Comparison of ENCODE assay signal across 30 mouse cellular contexts in the genomic region with DNA sequence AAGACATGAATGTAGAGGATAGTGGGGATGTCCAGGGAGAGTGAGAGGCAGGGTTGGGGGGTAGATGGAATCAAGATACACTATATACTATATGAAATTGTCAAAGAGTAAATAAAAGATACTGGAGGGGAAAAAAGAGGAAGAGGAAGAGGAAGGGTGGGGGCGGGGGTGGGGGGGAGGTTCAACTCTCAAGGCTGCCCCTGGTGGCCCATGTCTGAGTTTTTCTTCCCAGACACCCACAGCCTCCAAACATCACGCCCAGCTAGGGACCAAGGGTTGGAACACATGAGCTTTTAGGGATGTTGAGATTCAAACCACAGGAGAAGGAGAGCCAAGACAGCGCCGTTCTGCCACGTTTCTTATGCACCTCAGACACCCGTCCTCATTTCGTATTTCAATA. TPM values are rescaled to one million over a fixed set of nuclear protein-coding genes. Genes with fewer than 3 reads are reported as not detected.
DNase-seq lines count a peak whose midpoint lies in the region; ATAC-seq and TF ChIP-seq lines count a peak whose summit lies in the region.
"Had no signal": no experiment of that assay in that cellular context is flagged by ENCODE, and none has a peak within 500 bp of the region (broad histone marks: within the 10 kb centered on the region; RNA-seq: fewer than 3 reads in every experiment).

No protein-coding gene starts in this region.

- H3K36me3 ChIP-seq in MEL (ENCODE audit: control insufficient read depth in 1 of 2, insufficient read depth in 2 of 2, low read length in 2 of 2) = peaks cover 0 to 6% of the 10 kb centered on the region in 2 experiments; a peak in 2 of 4 replicates
- H3K36me3 ChIP-seq: embryonic facial prominence, embryonic 10.5 days; embryonic facial prominence, embryonic 15.5 days; G1E; hindbrain, embryonic 13.5 days; liver, embryonic 13.5 days; midbrain, embryonic 10.5 days; midbrain, embryonic 15.5 days; neural tube, embryonic 12.5 days had no signal

- DNase-seq in 416B (ENCODE audit: low read depth) = peak; percentile 23
- peak; percentile 64 for DNase-seq in MEL (ENCODE audit: low read depth, low spot score)
- no peak for DNase-seq in urinary bladder, adult 18-20 months (ENCODE audit: low spot score in 2 of 2)
- no peak for DNase-seq in cerebellum, adult 11 months
- DNase-seq: adrenal gland, postnatal 14 days; cerebellum, adult 18-20 months; cerebellum, postnatal 14 days; gastrocnemius, postnatal 14 days; heart, adult 11 months; heart, postnatal 36 days; kidney, adult 9 months; kidney, postnatal 25 days; liver, embryonic 13.5 days; lung, adult 18-20 months; lung, postnatal 4 days; thymus, postnatal 25 days had no signal

- TF ChIP-seq POLR2A in MEL (IDR thresholded peaks at IDR 0.05; ENCODE audit: control insufficient read depth in 1 of 2, insufficient read depth in 1 of 2, low read depth in 1 of 2, low read length in 2 of 2, poor library complexity in 1 of 2) = no peak

- ATAC-seq in hematopoietic stem cell, adult 5-6 weeks (replicated peaks in 1 of 2; ENCODE audit: insufficient read depth in 1 of 2, low FRiP score in 2 of 2, low TSS enrichment in 1 of 2, low read depth in 1 of 2, poor library complexity in 2 of 2, severe bottlenecking in 2 of 2) = peak; percentile 32 to 80; a peak in 3 of 4 replicates
- 0 out of 2 replicates have a peak, but pooled peaks have one; percentile 41 for ATAC-seq in neutrophil, adult 5-6 weeks (ENCODE audit: extremely low read depth, insufficient number of reproducible peaks, low FRiP score, poor library complexity, severe bottlenecking)
- ATAC-seq in erythroid progenitor cell, adult 5-6 weeks (replicated peaks; ENCODE audit: low FRiP score, poor library complexity, severe bottlenecking) = no peak
- ATAC-seq: forebrain, embryonic 13.5 days; intestine, embryonic 16.5 days; lung, postnatal 0 days; midbrain, embryonic 15.5 days; Patski had no signal

- TF ChIP-seq EP300 in MEL (IDR thresholded peaks at IDR 0.05; ENCODE audit: low read depth in 1 of 2, low read length in 2 of 2) = no peak

- TF ChIP-seq RAD21 in MEL (IDR thresholded peaks at IDR 0.05; ENCODE audit: low read depth, low read length) = no peak

- H3K27ac ChIP-seq in MEL (ENCODE audit: control insufficient read depth, low read depth, low read length) = no peak overlapping the region
- H3K27ac ChIP-seq: embryonic facial prominence, embryonic 10.5 days; embryonic facial prominence, embryonic 15.5 days; forebrain, embryonic 13.5 days; hindbrain, embryonic 13.5 days; liver, embryonic 13.5 days; midbrain, embryonic 10.5 days; midbrain, embryonic 15.5 days; neural tube, embryonic 12.5 days had no signal

- no peaks in the 10 kb centered on the region for H3K9me3 ChIP-seq in MEL (replicated peaks; ENCODE audit: insufficient read depth, low read length)
- H3K9me3 ChIP-seq: embryonic facial prominence, embryonic 10.5 days; embryonic facial prominence, embryonic 15.5 days; forebrain, embryonic 13.5 days; G1E; hindbrain, embryonic 13.5 days; liver, embryonic 13.5 days; midbrain, embryonic 10.5 days; midbrain, embryonic 15.5 days; neural tube, embryonic 12.5 days had no signal

- no peak overlapping the region for H3K9ac ChIP-seq in MEL (ENCODE audit: control insufficient read depth, low read depth, low read length, poor library complexity, severe bottlenecking)
- H3K9ac ChIP-seq: embryonic facial prominence, embryonic 15.5 days; forebrain, embryonic 13.5 days; hindbrain, embryonic 13.5 days; liver, embryonic 13.5 days; midbrain, embryonic 15.5 days; neural tube, embryonic 12.5 days had no signal

- no peaks in the 10 kb centered on the region for H3K79me2 ChIP-seq in MEL (ENCODE audit: control insufficient read depth, insufficient read depth, low read length, poor library complexity)

- no peak overlapping the region for H3K4me3 ChIP-seq in MEL (ENCODE audit: control insufficient read depth in 1 of 2, insufficient read depth in 1 of 2, low read depth in 2 of 2, low read length in 2 of 2)
- H3K4me3 ChIP-seq: embryonic facial prominence, embryonic 10.5 days; embryonic facial prominence, embryonic 15.5 days; forebrain, embryonic 13.5 days; hindbrain, embryonic 13.5 days; liver, embryonic 13.5 days; midbrain, embryonic 10.5 days; midbrain, embryonic 15.5 days; neural tube, embryonic 12.5 days had no signal

- peaks cover 2 to 11% of the 10 kb centered on the region in 2 experiments; a peak in 3 of 4 replicates for H3K4me1 ChIP-seq in MEL (ENCODE audit: control insufficient read depth in 1 of 2, insufficient read depth in 2 of 2, low read length in 2 of 2)
- H3K4me1 ChIP-seq: embryonic facial prominence, embryonic 10.5 days; embryonic facial prominence, embryonic 15.5 days; forebrain, embryonic 13.5 days; hindbrain, embryonic 13.5 days; liver, embryonic 13.5 days; midbrain, embryonic 10.5 days; midbrain, embryonic 15.5 days; neural tube, embryonic 12.5 days had no signal

- H3K27me3 ChIP-seq in MEL (ENCODE audit: control insufficient read depth in 1 of 2, insufficient read depth in 2 of 2, low read length in 2 of 2) = no peaks in the 10 kb centered on the region
- H3K27me3 ChIP-seq: embryonic facial prominence, embryonic 15.5 days; forebrain, embryonic 13.5 days; hindbrain, embryonic 13.5 days; liver, embryonic 13.5 days; midbrain, embryonic 15.5 days; neural tube, embryonic 12.5 days; Patski had no signal

- TF ChIP-seq CTCF in MEL (IDR thresholded peaks at IDR 0.05 in 2 of 3, conservative IDR thresholded peaks at IDR 0.05 in 1 of 3; ENCODE audit: control insufficient read depth in 1 of 3, insufficient read depth in 1 of 3, low read depth in 2 of 3, low read length in 3 of 3, poor library complexity in 1 of 3, severe bottlenecking in 1 of 3) = peak in 2 of 3 experiments; percentile 29 to 55; a peak in 4 of 6 replicates

TF ChIP-seq in MEL, 35 proteins besides CTCF, POLR2A, EP300 and RAD21:
- TF ChIP-seq SMC3 (IDR thresholded peaks at IDR 0.05; ENCODE audit: low read depth, low read length) = 0 out of 2 replicates have a peak, but pooled peaks have one; percentile 11
- TF ChIP-seq POLR2AphosphoS5 (IDR thresholded peaks at IDR 0.05; ENCODE audit: borderline replicate concordance, low read depth, low read length) = no peak

RNA-seq across cellular contexts. Expression of a gene that starts 23.7 kb away (rescaled TPM):
- total RNA-seq in MEL (2012; rRNA removed) = 17.0 and 20.8 TPM in 2 replicates
- 10 to 100 TPM in 1 of 2 experiments, not detected in 1; 71.8 TPM for polyA plus RNA-seq in MEL (2012; ENCODE audit: insufficient read depth in 1 of 2, insufficient read length in 2 of 2, low read depth in 1 of 2, low replicate concordance in 2 of 2, missing spikeins in 1 of 2)
- 11.1 and 16.3 TPM in 2 replicates for total RNA-seq in hematopoietic stem cell, adult 5-6 weeks (2017)
- 70.7 and 74.6 TPM in 2 replicates for total RNA-seq in neutrophil, adult 5-6 weeks (2017)
- 50.3 and 64.2 TPM in 2 replicates for total RNA-seq in erythroid progenitor cell, adult 5-6 weeks (2015; ENCODE audit: low replicate concordance)
- total RNA-seq in erythroid progenitor cell, adult 5-6 weeks (2017; ENCODE audit: low replicate concordance) = 42.0 and 49.3 TPM in 2 replicates

Comparison
In these comparisons a context has a peak if more than half of its experiments do, and no peak if none do; other contexts are left out.
1. DNase-seq: peak in 416B (single experiment) and MEL (single experiment); none in urinary bladder, adult 18-20 months (0 of 2) and cerebellum, adult 11 months (single experiment).